Mouse (Mus musculus): ENCODE data around the gene Adora3. TPM values are rescaled to one million over a fixed set of nuclear protein-coding genes. Genes with fewer than 3 reads are reported as not detected.

The Adora3 gene
- polyA plus RNA-seq, 1 experiment, result 0.52 TPM

GRCm38 (mm10) chr3:105864123-105864522, 6.5 kb upstream of the Adora3 start:
- H3K27ac ChIP-seq (ENCODE audit: insufficient read depth, low read length), result no peak overlapping the region
- DNase-seq, result no peak
- 79% methylated on average over 1 of the region's 1 CpGs for WGBS
- no peak overlapping the region for H3K4me3 ChIP-seq (replicated peaks; ENCODE audit: insufficient read depth, low read depth, low read length)
- TF ChIP-seq CTCF (IDR thresholded peaks at IDR 0.05; ENCODE audit: borderline replicate concordance, insufficient read depth, low read depth, low read length) (no peak), POLR2A (IDR thresholded peaks at IDR 0.05; ENCODE audit: borderline replicate concordance, insufficient read depth, low read length) (no peak)
- H3K27me3 ChIP-seq (ENCODE audit: control insufficient read depth, insufficient read depth, low read length), result no peaks in the 10 kb centered on the region
- H3K4me1 ChIP-seq (ENCODE audit: control insufficient read depth, insufficient read depth, low read length), result no peaks in the 10 kb centered on the region

- Histone ChIP-seq H3K4me3 (replicated peaks; ENCODE audit: insufficient read depth, low read depth, low read length) (no peak overlapping the region), H3K27ac (ENCODE audit: insufficient read depth, low read length) (no peak overlapping the region), H3K27me3 (ENCODE audit: control insufficient read depth, insufficient read depth, low read length) (no peaks in the 10 kb centered on the region), H3K4me1 (ENCODE audit: control insufficient read depth, insufficient read depth, low read length) (no peaks in the 10 kb centered on the region)
- WGBS, result 21% methylated on average over 9 of the region's 9 CpGs
- TF ChIP-seq CTCF (IDR thresholded peaks at IDR 0.05; ENCODE audit: borderline replicate concordance, insufficient read depth, low read depth, low read length), result no peak
- no peak for TF ChIP-seq POLR2A (IDR thresholded peaks at IDR 0.05; ENCODE audit: borderline replicate concordance, insufficient read depth, low read length)
- no peak for DNase-seq
Measured at GRCm38 (mm10) chr3:105865122-105865521, 5.5 kb upstream of the Adora3 start.

DNA sequence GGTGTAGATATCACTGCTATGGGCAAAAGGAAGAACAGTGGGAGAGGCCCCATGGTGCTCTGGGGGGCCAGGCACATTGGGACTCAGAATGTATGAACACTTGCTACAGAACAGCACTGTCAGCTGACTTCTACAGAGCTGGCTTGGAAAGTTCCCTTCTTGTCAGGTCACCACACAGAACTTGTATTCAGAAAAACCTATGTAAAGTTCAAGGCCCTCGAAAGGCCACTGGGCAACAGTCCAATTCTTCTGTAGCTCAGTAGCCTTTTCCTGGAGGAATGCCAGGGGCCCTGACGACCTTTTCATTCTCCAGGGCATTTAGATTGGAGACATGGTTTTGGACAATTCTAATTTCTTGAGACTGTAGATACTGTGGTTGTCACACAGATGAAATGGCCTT, 2.5 kb upstream of the Adora3 start:
- Histone ChIP-seq H3K27me3 (ENCODE audit: control insufficient read depth, insufficient read depth, low read length) (no peaks in the 10 kb centered on the region), H3K4me1 (ENCODE audit: control insufficient read depth, insufficient read depth, low read length) (no peaks in the 10 kb centered on the region), H3K27ac (ENCODE audit: insufficient read depth, low read length) (no peak overlapping the region), H3K4me3 (replicated peaks; ENCODE audit: insufficient read depth, low read depth, low read length) (no peak overlapping the region)
- DNase-seq, result no peak
- 23% methylated on average over 2 of the region's 2 CpGs for WGBS
- TF ChIP-seq CTCF (IDR thresholded peaks at IDR 0.05; ENCODE audit: borderline replicate concordance, insufficient read depth, low read depth, low read length) (no peak), POLR2A (IDR thresholded peaks at IDR 0.05; ENCODE audit: borderline replicate concordance, insufficient read depth, low read length) (no peak)

DNA sequence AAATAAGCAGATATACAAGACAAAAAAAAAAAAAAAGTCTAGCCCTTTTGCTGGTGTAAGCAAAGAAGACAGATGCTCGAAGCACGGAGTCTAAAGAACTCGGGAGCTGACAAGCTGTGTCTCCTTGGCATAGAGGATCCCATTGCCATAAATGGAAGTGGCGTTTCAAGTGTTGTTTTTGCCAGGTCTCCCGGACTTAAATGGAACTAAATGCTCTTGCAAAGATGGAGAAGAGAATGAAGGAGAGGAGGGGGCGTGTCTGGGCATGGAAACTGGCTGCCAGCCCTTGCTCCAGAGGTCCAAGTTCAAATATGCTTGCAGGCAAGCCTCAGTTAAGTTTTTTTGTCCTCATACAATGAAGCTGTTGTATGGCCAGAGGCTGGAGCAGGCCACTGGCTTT, 1.4 kb downstream of the Adora3 start:
- no peak for TF ChIP-seq CTCF (IDR thresholded peaks at IDR 0.05; ENCODE audit: borderline replicate concordance, insufficient read depth, low read depth, low read length)
- TF ChIP-seq POLR2A (IDR thresholded peaks at IDR 0.05; ENCODE audit: borderline replicate concordance, insufficient read depth, low read length), result no peak
- Histone ChIP-seq H3K27me3 (ENCODE audit: control insufficient read depth, insufficient read depth, low read length) (no peaks in the 10 kb centered on the region), H3K27ac (ENCODE audit: insufficient read depth, low read length) (no peak overlapping the region), H3K4me1 (ENCODE audit: control insufficient read depth, insufficient read depth, low read length) (no peaks in the 10 kb centered on the region), H3K4me3 (replicated peaks; ENCODE audit: insufficient read depth, low read depth, low read length) (no peak overlapping the region)
- DNase-seq, result no peak
- 9% methylated on average over 6 of the region's 6 CpGs for WGBS

DNA sequence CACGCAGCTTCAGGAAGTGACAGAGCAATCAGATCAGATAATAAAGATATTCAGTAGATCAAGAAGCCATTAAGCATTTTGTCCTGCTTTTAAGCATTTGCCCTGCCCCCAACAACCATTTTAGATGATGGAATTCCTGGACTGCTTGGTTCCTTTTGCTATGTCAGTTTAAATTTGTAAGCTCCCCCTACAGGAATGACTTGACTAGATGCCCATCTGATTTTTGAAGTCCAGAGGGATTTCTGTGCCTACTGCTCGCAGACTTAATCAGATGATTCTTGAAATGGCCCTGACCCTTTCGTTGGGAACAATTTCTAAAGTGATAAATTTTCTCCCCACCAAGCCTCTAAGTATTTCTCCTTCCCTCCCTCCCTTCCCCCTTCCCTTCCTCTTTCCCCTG, 1.9 kb downstream of the Adora3 start:
- Histone ChIP-seq H3K27me3 (ENCODE audit: control insufficient read depth, insufficient read depth, low read length) (no peaks in the 10 kb centered on the region), H3K27ac (ENCODE audit: insufficient read depth, low read length) (no peak overlapping the region), H3K4me1 (ENCODE audit: control insufficient read depth, insufficient read depth, low read length) (no peaks in the 10 kb centered on the region), H3K4me3 (replicated peaks; ENCODE audit: insufficient read depth, low read depth, low read length) (no peak overlapping the region)
- no peak for DNase-seq
- no peak for TF ChIP-seq POLR2A (IDR thresholded peaks at IDR 0.05; ENCODE audit: borderline replicate concordance, insufficient read depth, low read length)
- TF ChIP-seq CTCF (IDR thresholded peaks at IDR 0.05; ENCODE audit: borderline replicate concordance, insufficient read depth, low read depth, low read length), result no peak
- WGBS, result 36% methylated on average over 3 of the region's 3 CpGs

DNA sequence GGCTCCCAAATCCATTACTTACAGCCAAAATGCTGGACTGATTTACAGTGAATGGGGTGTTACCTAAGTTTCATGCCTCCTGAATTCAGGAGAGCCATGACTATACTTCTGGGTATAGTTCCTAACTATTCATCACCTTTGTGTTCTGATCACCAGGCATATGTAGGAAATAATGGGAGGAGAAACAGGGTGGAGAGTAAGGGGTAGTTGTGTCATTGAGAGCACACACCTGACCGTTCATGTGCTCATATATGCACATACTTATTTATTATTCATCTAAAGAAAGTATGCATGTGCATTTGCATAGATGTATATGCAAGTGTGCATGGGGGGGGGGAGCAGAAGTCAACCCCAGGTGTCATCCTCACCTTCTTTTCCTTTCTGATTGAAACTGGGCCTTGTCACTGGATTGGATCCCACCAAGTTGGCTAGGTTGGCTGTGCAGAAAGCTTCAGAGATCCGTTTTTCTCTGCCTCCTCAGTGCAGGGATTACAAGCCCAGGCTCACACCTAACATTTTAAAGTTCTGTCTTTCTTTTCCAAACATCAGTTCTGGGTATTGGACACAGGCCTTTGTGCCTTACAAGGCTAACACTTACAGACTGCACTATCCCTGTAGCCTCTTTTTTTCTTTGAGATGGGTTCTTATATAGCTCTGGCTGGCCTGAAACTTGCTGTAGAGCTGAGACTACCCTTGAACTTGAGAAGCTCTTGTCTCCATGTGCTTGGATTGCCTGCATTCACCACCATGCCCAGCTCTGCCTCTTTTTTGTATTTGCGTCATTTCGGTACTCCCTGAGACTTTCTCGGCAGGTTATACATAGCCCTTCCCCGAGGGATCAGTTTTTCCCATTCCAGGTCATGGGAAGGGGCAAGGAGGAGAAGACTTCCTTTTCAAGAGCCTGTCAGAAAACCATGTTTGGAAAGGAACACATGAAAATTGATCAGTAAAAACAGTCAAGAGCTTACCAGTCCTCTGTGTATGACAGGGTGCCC, 3.1 kb downstream of the Adora3 start:
- no peak for DNase-seq
- no peak for TF ChIP-seq POLR2A (IDR thresholded peaks at IDR 0.05; ENCODE audit: borderline replicate concordance, insufficient read depth, low read length)
- no peak for TF ChIP-seq CTCF (IDR thresholded peaks at IDR 0.05; ENCODE audit: borderline replicate concordance, insufficient read depth, low read depth, low read length)
- Histone ChIP-seq H3K4me3 (replicated peaks; ENCODE audit: insufficient read depth, low read depth, low read length) (no peak overlapping the region), H3K27ac (ENCODE audit: insufficient read depth, low read length) (no peak overlapping the region), H3K27me3 (ENCODE audit: control insufficient read depth, insufficient read depth, low read length) (no peaks in the 10 kb centered on the region), H3K4me1 (ENCODE audit: control insufficient read depth, insufficient read depth, low read length) (no peaks in the 10 kb centered on the region)
- WGBS, result 88% methylated on average over 6 of the region's 6 CpGs

DNA sequence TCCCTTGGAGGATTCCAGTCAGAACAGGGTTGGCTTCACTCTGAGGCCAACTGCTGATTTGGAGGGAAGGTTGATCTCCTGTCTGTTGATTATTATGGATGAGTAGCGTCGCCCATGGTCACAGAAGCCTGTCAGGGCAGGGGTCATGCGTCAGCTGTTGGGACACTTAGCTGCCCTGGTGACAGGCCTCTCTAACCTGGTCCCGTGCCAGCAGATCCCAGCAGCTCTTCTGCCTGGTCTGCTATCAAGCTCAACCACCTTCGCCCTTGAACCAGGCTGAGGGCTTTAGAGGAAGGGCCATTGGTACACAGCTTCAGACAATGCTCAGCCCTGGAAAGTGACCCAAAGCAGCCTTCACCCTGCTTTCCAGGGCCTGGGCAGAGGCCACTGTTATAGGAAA, 5.4 kb downstream of the Adora3 start:
- no peaks in the 10 kb centered on the region for H3K4me1 ChIP-seq (ENCODE audit: control insufficient read depth, insufficient read depth, low read length)
- no peaks in the 10 kb centered on the region for H3K27me3 ChIP-seq (ENCODE audit: control insufficient read depth, insufficient read depth, low read length)
- no peak overlapping the region for H3K27ac ChIP-seq (ENCODE audit: insufficient read depth, low read length)
- TF ChIP-seq CTCF (IDR thresholded peaks at IDR 0.05; ENCODE audit: borderline replicate concordance, insufficient read depth, low read depth, low read length), result no peak
- no peak for TF ChIP-seq POLR2A (IDR thresholded peaks at IDR 0.05; ENCODE audit: borderline replicate concordance, insufficient read depth, low read length)
- 34% methylated on average over 5 of the region's 5 CpGs for WGBS
- H3K4me3 ChIP-seq (replicated peaks; ENCODE audit: insufficient read depth, low read depth, low read length), result no peak overlapping the region
- no peak for DNase-seq

GRCm38 (mm10) chr3:105877252-105877803, 6.7 kb downstream of the Adora3 start:
- WGBS, result 94% methylated on average over 6 of the region's 6 CpGs
- TF ChIP-seq POLR2A (IDR thresholded peaks at IDR 0.05; ENCODE audit: borderline replicate concordance, insufficient read depth, low read length) (no peak), CTCF (IDR thresholded peaks at IDR 0.05; ENCODE audit: borderline replicate concordance, insufficient read depth, low read depth, low read length) (no peak)
- Histone ChIP-seq H3K4me3 (replicated peaks; ENCODE audit: insufficient read depth, low read depth, low read length) (no peak overlapping the region), H3K4me1 (ENCODE audit: control insufficient read depth, insufficient read depth, low read length) (no peaks in the 10 kb centered on the region), H3K27me3 (ENCODE audit: control insufficient read depth, insufficient read depth, low read length) (no peaks in the 10 kb centered on the region), H3K27ac (ENCODE audit: insufficient read depth, low read length) (no peak overlapping the region)
- no peak for DNase-seq
